Mouse (Mus musculus): Measurements from ENCODE around the gene Mthfr. TPM values are rescaled to one million over a fixed set of nuclear protein-coding genes. Genes with fewer than 3 reads are reported as not detected.
"Not testable (repeated sequence)": the region's sequence is repeated elsewhere in the genome, so short reads cannot be mapped to it uniquely, and the experiment has no call there.

Mthfr gene
- polyA plus RNA-seq, 1 experiment from 2014 or later = 11.9 TPM

DNA sequence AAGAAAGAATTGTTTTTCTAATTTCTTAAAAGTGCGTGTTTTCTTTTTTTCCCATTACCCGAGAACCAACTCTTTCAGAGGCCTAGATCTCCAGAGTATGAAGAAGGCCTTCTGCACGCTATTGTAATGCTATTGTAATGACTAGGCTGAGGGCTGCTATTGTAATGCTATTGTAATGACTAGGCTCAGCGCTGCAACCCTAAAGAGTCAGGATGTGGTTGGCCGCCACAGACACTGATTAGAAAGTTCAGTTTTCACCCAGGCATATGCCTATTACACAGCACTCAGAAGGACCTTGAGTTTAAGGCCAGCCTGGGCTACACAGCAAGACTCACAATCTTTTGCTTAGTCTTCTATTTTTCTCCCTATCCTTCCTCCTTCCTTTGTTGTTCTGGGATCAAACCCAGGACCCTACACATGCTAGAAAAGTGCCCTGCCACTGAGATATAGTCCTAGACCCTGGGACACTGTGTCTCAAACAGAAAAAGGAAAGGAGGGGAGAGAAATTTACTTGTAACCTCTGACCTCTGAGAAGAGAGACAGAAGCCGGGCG is 4.9 kb upstream of the Mthfr start:
- Histone ChIP-seq H3K9me3 (replicated peaks; ENCODE audit: control insufficient read depth, low read length) (no peaks in the 10 kb centered on the region), H3K36me3 (ENCODE audit: control insufficient read depth, insufficient read depth) (no peaks in the 10 kb centered on the region), H3K4me3 (ENCODE audit: low read depth, low read length) (no peak overlapping the region), H3K27ac (ENCODE audit: low read length) (no peak overlapping the region), H3K4me1 (ENCODE audit: control insufficient read depth, low read depth, low read length) (peaks cover 10% of the 10 kb centered on the region), H3K27me3 (ENCODE audit: control insufficient read depth, insufficient read depth, low read depth, low read length) (no peaks in the 10 kb centered on the region), H3K9ac (ENCODE audit: low read depth, low read length) (no peak overlapping the region), H3K4me2 (ENCODE audit: low read depth, low read length) (no peak overlapping the region)
- WGBS (ENCODE audit: insufficient replicate concordance) = 55% methylated on average over 7 of the region's 7 CpGs
- no peak for ATAC-seq (ENCODE audit: low read depth)

DNA sequence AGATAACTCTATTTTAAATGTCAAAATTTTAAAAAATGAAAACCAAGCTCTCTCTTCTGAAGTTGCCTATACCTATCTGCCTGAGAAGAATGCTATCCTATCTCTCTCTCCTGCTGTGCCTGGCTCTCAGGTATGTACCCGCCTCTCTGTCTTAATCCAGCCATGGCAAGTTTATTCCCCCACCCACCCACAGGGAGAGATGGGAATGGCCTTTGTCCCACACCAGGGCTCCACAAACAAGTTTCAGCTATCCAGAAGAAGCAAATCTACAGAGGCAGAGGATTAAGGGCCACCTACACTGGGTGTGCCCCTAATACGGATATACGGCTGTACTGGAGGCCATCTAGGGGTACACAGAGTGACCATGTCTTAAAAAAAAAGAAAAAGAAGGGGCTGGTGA is 3.4 kb upstream of the Mthfr start:
- Histone ChIP-seq H3K9ac (ENCODE audit: low read depth, low read length) (no peak overlapping the region), H3K9me3 (replicated peaks; ENCODE audit: control insufficient read depth, low read length) (no peaks in the 10 kb centered on the region), H3K4me3 (ENCODE audit: low read depth, low read length) (no peak overlapping the region), H3K27me3 (ENCODE audit: control insufficient read depth, insufficient read depth, low read depth, low read length) (no peaks in the 10 kb centered on the region), H3K4me1 (ENCODE audit: control insufficient read depth, low read depth, low read length) (peaks cover 22% of the 10 kb centered on the region), H3K27ac (ENCODE audit: low read length) (no peak overlapping the region), H3K36me3 (ENCODE audit: control insufficient read depth, insufficient read depth) (no peaks in the 10 kb centered on the region), H3K4me2 (ENCODE audit: low read depth, low read length) (no peak overlapping the region)
- ATAC-seq (ENCODE audit: low read depth) = no peak
- WGBS (ENCODE audit: insufficient replicate concordance) = 70% methylated on average over 3 of the region's 3 CpGs

DNA sequence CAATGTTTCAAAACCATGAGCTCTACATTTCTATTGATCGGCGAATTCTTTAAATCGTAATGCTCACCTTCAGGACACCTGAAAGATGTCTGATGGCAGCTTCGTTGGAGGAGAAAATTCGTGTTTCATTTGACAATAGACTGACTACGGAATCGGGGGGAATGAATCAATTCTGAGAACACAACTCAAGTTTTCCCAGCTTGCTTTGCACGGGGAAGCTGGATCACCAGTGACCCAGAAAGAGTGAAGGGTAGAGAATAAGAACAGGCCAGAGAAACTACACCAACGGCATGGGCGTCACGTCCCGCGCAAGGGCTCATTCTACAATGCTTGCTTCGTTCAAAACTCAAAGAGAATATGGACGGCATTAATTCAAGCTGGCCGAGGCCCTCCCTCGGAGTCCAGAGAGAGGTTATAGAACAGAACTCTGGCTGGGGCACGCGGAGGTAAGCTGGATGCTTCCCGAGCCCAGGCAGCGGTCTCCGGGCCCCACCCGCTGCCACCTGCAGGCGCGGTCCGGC is 738 bp upstream of the Mthfr start:
- no peaks in the 10 kb centered on the region for H3K9me3 ChIP-seq (replicated peaks; ENCODE audit: control insufficient read depth, low read length)
- H3K9ac ChIP-seq (ENCODE audit: low read depth, low read length) = peak overlapping the region; percentile 76
- peak overlapping the region; percentile 90 for H3K27ac ChIP-seq (ENCODE audit: low read length)
- no peaks in the 10 kb centered on the region for H3K27me3 ChIP-seq (ENCODE audit: control insufficient read depth, insufficient read depth, low read depth, low read length)
- H3K4me2 ChIP-seq (ENCODE audit: low read depth, low read length) = peak overlapping the region; percentile 96
- H3K36me3 ChIP-seq (ENCODE audit: control insufficient read depth, insufficient read depth) = peaks cover 4% of the 10 kb centered on the region; the same call in 1 of the 2 replicates
- no peak for ATAC-seq (ENCODE audit: low read depth)
- peaks cover 48% of the 10 kb centered on the region for H3K4me1 ChIP-seq (ENCODE audit: control insufficient read depth, low read depth, low read length)
- 5% methylated on average over 26 of the region's 26 CpGs for WGBS (ENCODE audit: insufficient replicate concordance)
- peak overlapping the region; percentile 89 for H3K4me3 ChIP-seq (ENCODE audit: low read depth, low read length)

DNA sequence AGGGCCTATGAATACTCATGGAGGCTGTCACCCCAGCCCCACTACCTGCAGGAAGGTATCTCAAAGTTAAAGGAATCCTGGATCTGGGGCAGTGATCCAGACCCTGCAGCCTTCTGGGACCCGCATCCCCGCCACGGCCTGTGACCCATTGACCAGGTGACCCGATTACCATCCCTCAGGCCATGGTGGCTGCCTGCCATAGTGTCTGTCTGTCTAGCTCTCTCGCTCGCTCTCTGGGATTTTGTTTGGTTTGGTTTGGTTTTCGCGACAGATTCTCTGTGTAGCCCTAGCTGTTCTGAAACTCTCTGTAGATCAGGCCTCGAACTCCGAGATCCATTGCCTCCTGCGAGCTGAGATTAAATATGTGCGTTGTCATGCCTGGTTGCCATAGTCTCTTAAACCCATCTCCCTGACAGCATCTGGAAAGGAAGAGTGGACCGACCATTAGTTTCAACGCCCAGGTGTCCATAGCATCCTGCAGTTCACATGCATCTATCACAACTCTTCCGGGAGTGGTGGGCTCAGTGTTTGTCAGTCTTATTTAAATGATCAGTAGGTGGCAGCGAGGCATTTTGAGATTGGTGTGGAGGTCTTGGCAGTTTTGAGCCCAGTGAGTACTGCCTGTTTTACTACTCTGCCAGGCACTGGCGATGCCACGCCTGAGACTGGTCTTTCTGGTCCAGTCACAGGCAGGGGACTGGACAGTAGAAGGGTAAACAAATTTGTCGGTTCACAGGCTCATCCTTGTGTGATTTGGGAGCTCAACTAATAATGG is 564 bp downstream of the Mthfr start:
- Histone ChIP-seq H3K4me2 (ENCODE audit: low read depth, low read length) (peak overlapping the region; percentile 96), H3K4me1 (ENCODE audit: control insufficient read depth, low read depth, low read length) (peaks cover 57% of the 10 kb centered on the region), H3K27ac (ENCODE audit: low read length) (peak overlapping the region; percentile 95), H3K9ac (ENCODE audit: low read depth, low read length) (peak overlapping the region; percentile 78), H3K9me3 (replicated peaks; ENCODE audit: control insufficient read depth, low read length) (no peaks in the 10 kb centered on the region), H3K4me3 (ENCODE audit: low read depth, low read length) (peak overlapping the region; percentile 89), H3K27me3 (ENCODE audit: control insufficient read depth, insufficient read depth, low read depth, low read length) (no peaks in the 10 kb centered on the region), H3K36me3 (ENCODE audit: control insufficient read depth, insufficient read depth) (peaks cover 7% of the 10 kb centered on the region)
- ATAC-seq (ENCODE audit: low read depth) = peak; percentile 3
- 18% methylated on average over 19 of the region's 19 CpGs for WGBS (ENCODE audit: insufficient replicate concordance)

DNA sequence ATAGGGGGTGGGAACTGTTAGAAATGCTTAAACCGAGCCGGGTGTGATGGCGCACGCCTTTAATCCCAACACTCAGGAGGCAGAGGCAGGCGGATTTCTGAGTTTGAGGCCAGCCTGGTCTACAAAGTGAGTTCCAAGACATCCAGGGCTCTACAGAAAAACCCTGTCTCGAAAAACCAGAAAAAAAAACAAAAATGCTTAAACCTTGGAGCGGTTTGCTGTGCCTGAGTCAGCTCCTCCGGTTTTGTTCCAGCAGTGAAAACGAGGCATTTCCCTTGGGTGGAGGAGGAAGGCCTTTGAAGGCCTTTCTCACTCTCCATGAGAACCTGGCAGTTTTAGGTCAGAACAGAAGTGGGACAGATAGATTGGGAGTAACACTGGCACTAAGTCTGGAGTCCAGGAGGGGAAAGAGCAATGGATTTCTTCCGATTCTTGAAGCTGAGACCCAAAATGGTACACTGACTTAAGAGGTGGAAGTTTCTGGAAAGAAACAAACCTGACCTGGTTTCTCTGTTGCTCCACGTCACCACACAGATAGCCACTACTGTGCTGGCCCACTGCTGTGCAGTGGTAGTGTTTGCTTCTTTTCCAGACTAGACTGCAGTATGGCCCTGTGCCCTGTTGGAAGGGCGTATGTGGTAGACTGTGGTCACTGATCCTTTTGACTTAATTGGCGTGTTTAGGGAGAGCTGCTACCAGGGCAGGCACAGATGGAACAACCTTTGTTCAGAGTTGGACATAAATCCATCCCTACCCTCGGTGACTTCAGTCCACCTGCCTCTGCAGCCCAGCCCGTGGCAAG is 1.4 kb downstream of the Mthfr start:
- ATAC-seq (ENCODE audit: low read depth) = no peak
- H3K4me3 ChIP-seq (ENCODE audit: low read depth, low read length) = peak overlapping the region; percentile 89
- WGBS (ENCODE audit: insufficient replicate concordance) = 60% methylated on average over 15 of the region's 15 CpGs
- H3K27ac ChIP-seq (ENCODE audit: low read length) = peak overlapping the region; percentile 95
- peaks cover 65% of the 10 kb centered on the region for H3K4me1 ChIP-seq (ENCODE audit: control insufficient read depth, low read depth, low read length)
- H3K9ac ChIP-seq (ENCODE audit: low read depth, low read length) = peak overlapping the region; percentile 78
- no peaks in the 10 kb centered on the region for H3K27me3 ChIP-seq (ENCODE audit: control insufficient read depth, insufficient read depth, low read depth, low read length)
- no peaks in the 10 kb centered on the region for H3K9me3 ChIP-seq (replicated peaks; ENCODE audit: control insufficient read depth, low read length)
- peak overlapping the region; percentile 96 for H3K4me2 ChIP-seq (ENCODE audit: low read depth, low read length)
- peaks cover 8% of the 10 kb centered on the region for H3K36me3 ChIP-seq (ENCODE audit: control insufficient read depth, insufficient read depth)

DNA sequence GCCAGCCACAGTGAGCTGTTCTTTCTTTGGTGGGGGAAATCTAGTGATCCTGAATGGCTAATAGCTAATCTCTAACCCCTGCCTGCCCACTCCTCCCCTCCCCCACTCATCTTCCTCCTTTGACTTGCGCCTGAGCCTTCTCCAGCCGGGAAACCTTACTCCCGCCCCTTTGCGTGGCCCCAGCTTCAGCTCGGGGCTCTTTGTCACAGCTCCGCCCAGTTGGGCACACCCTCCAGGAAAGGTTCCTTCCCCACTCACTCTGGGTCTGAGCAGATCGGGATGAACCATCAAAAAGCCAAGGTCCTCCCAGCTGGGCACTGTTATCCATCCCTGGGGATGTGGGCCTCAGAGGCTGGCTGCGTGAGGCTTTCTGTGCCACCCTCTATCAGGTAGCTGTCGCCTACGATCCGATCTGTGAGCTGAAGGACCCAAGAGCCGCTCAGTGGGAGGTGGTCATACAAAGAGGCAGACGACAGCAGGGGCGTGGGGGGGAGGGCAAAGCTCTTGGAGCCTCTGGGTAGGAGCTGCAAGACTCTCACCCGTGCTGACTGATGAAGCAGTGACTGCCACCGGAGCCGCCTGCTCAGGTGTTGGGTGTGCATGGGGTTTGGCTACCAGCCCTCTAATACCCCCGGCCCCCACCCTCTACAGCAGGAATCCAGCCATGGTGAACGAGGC is 2.2 kb downstream of the Mthfr start:
- Histone ChIP-seq H3K4me2 (ENCODE audit: low read depth, low read length) (peak overlapping the region; percentile 96), H3K27ac (ENCODE audit: low read length) (peak overlapping the region; percentile 95), H3K9me3 (replicated peaks; ENCODE audit: control insufficient read depth, low read length) (no peaks in the 10 kb centered on the region), H3K9ac (ENCODE audit: low read depth, low read length) (peak overlapping the region; percentile 78), H3K36me3 (ENCODE audit: control insufficient read depth, insufficient read depth) (peaks cover 11% of the 10 kb centered on the region), H3K4me3 (ENCODE audit: low read depth, low read length) (peak overlapping the region; percentile 89), H3K4me1 (ENCODE audit: control insufficient read depth, low read depth, low read length) (peaks cover 73% of the 10 kb centered on the region), H3K27me3 (ENCODE audit: control insufficient read depth, insufficient read depth, low read depth, low read length) (no peaks in the 10 kb centered on the region)
- peak; percentile 28 for ATAC-seq (ENCODE audit: low read depth)
- 3% methylated on average over 19 of the region's 19 CpGs for WGBS (ENCODE audit: insufficient replicate concordance)

DNA sequence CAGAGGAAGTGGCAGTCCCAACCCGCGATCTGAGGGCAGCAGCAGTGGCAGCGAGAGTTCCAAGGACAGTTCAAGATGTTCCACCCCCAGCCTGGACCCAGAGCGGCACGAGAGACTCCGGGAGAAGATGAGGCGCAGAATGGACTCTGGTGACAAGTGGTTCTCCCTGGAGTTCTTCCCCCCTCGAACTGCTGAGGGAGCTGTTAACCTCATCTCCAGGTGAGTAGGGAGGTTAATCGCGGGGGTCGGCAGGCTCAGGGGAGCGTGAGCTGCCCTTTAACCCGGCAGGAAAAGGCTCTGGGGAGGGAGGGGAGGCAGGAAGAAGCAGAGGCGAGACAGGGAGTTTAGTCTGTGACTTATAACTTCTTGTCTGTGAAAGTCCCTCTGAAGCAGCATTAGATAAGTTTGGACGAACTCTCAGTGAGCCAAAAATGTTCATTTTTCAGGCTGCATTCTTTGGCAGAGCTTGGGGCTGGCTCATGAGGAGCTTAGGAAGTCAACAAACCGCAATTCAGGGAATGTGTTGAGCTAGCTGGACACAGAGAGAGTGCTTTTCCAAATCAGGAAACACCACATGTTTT is 2.8 kb downstream of the Mthfr start:
- no peak for ATAC-seq (ENCODE audit: low read depth)
- H3K4me3 ChIP-seq (ENCODE audit: low read depth, low read length) = peak overlapping the region; percentile 89
- peaks cover 11% of the 10 kb centered on the region for H3K36me3 ChIP-seq (ENCODE audit: control insufficient read depth, insufficient read depth)
- H3K4me2 ChIP-seq (ENCODE audit: low read depth, low read length) = peak overlapping the region; percentile 96
- no peaks in the 10 kb centered on the region for H3K27me3 ChIP-seq (ENCODE audit: control insufficient read depth, insufficient read depth, low read depth, low read length)
- WGBS (ENCODE audit: insufficient replicate concordance) = 10% methylated on average over 16 of the region's 16 CpGs
- H3K4me1 ChIP-seq (ENCODE audit: control insufficient read depth, low read depth, low read length) = peaks cover 79% of the 10 kb centered on the region
- peak overlapping the region; percentile 78 for H3K9ac ChIP-seq (ENCODE audit: low read depth, low read length)
- H3K9me3 ChIP-seq (replicated peaks; ENCODE audit: control insufficient read depth, low read length) = no peaks in the 10 kb centered on the region
- H3K27ac ChIP-seq (ENCODE audit: low read length) = peak overlapping the region; percentile 95

DNA sequence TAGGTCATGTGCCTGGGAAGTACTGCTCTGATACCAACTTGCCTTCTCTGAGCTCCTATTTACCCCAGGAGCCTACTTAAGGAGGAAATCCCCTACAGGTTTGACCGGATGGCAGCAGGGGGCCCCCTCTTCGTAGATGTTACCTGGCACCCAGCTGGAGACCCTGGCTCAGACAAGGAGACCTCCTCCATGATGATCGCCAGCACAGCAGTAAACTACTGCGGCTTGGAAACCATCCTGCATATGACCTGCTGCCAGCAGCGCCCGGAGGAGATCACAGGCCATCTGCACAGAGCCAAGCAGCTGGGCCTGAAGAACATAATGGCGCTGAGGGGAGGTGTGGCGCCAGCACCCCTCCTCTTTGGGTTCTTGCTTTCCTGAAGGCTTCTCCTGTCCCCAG is 4.5 kb downstream of the Mthfr start:
- not testable (repeated sequence) for ATAC-seq (ENCODE audit: low read depth); H3K4me3 ChIP-seq (ENCODE audit: low read depth, low read length); H3K9me3 ChIP-seq (replicated peaks; ENCODE audit: control insufficient read depth, low read length); H3K9ac ChIP-seq (ENCODE audit: low read depth, low read length); H3K27ac ChIP-seq (ENCODE audit: low read length); H3K27me3 ChIP-seq (ENCODE audit: control insufficient read depth, insufficient read depth, low read depth, low read length); H3K4me2 ChIP-seq (ENCODE audit: low read depth, low read length)
- 84% methylated on average over 7 of the region's 8 CpGs for WGBS (ENCODE audit: insufficient replicate concordance)
- Histone ChIP-seq H3K4me1 (ENCODE audit: control insufficient read depth, low read depth, low read length) (peaks cover 85% of the 10 kb centered on the region), H3K36me3 (ENCODE audit: control insufficient read depth, insufficient read depth) (peaks cover 17% of the 10 kb centered on the region)
